Mouse (Mus musculus): Measurements from ENCODE around the gene Fkbp4.
"Not testable (repeated sequence)": the region's sequence is repeated elsewhere in the genome, so short reads cannot be mapped to it uniquely, and the experiment has no call there.

The Fkbp4 gene

GRCm38 (mm10) chr6:128397574-128398261, 40.8 kb downstream of the Fkbp4 start:
- no peak for DNase-seq (ENCODE audit: low spot score)

- DNase-seq (ENCODE audit: low spot score), result no peak
These were observed 47.8 kb downstream of the Fkbp4 start for GRCm38 (mm10) chr6:128390683-128391082.

- DNase-seq (ENCODE audit: low spot score), result no peak
These were observed 49.3 kb downstream of the Fkbp4 start for GRCm38 (mm10) chr6:128389185-128389584.

GRCm38 (mm10) chr6:128385026-128385425, 53.5 kb downstream of the Fkbp4 start:
- no peak for DNase-seq (ENCODE audit: low spot score)

- DNase-seq (ENCODE audit: low spot score), result no peak
These were observed 54.7 kb downstream of the Fkbp4 start for GRCm38 (mm10) chr6:128383752-128384151.

GRCm38 (mm10) chr6:128381254-128381653, 57.2 kb downstream of the Fkbp4 start:
- no peak for DNase-seq (ENCODE audit: low spot score)

- DNase-seq (ENCODE audit: low spot score), result not testable (repeated sequence)
These were observed 57.8 kb downstream of the Fkbp4 start for GRCm38 (mm10) chr6:128380594-128381167.

All from urinary bladder, postnatal 25 days (tissue).